Mouse (Mus musculus) heart, postnatal 36 days (tissue): ENCODE data around the gene Il2ra. TPM values are rescaled to one million over a fixed set of nuclear protein-coding genes. Genes with fewer than 3 reads are reported as not detected.

Experiments
- total RNA-seq, 2 experiments: library from RNA; stranded (reverse); gene quantifications; 2 replicates each; pipeline ENCODE4 v1.2.3; 2021

The Il2ra gene
- total RNA-seq, 2 experiments from 2014 or later: 1.4 to 1.6 TPM

Other genes starting within 250 kb of the Il2ra start
- 10 to 100 TPM in 1 of 2 experiments, 1 to 10 TPM in 1; 8.1 to 10.9 TPM for gene Pfkfb3, start 88.7 kb upstream of the Il2ra start, total RNA-seq
- gene Rbm17, start 38.7 kb upstream of the Il2ra start, total RNA-seq: 10 to 100 TPM; 53.0 to 60.7 TPM
- not detected for gene Gm17490, start 16.5 kb upstream of the Il2ra start, total RNA-seq
- gene Il15ra, start 62.5 kb downstream of the Il2ra start, total RNA-seq: 10 to 100 TPM; 27.3 to 27.9 TPM
- gene Fbh1, start 134.8 kb downstream of the Il2ra start, total RNA-seq: 10 to 100 TPM; 72.7 to 76.0 TPM
- 10 to 100 TPM; 19.5 to 19.7 TPM for gene Ankrd16, start 135.1 kb downstream of the Il2ra start, total RNA-seq